Mouse (Mus musculus) hindbrain, embryonic 15.5 days (tissue): ENCODE data around the gene Skida1. TPM values are rescaled to one million over a fixed set of nuclear protein-coding genes. Genes with fewer than 3 reads are reported as not detected.

Experiments
- ATAC-seq: fragments of 200-750 bp; cut with Nextera tagmentation; 2 replicates; pipeline ENCODE4 v1.8.0; 2017; ENCODE audit warnings: low read depth, moderate number of reproducible peaks, moderate TSS enrichment; ENCODE audit not compliant: low FRiP score
- H3K27ac ChIP-seq: fragments of 300-500 bp; sonication (generic); replicated peaks from 2 replicates; pipeline ENCODE4 v1.5.1; 2015; ENCODE audit warnings: mild to moderate bottlenecking, inconsistent platforms
- H3K27me3 ChIP-seq: fragments of 300-500 bp; sonication (generic); 2 replicates; pipeline ENCODE4 v1.6.1; 2015; ENCODE audit warnings: control low read depth, inconsistent platforms
- H3K36me3 ChIP-seq: fragments of 300-500 bp; sonication (generic); 2 replicates; pipeline ENCODE4 v1.6.1; 2015; ENCODE audit warnings: control low read depth, inconsistent platforms
- H3K4me1 ChIP-seq: fragments of 300-500 bp; sonication (generic); replicated peaks from 2 replicates; pipeline ENCODE4 v1.6.1; 2015; ENCODE audit warnings: control low read depth, inconsistent platforms
- H3K4me2 ChIP-seq: fragments of 300-500 bp; sonication (generic); 2 replicates; pipeline ENCODE4 v1.6.1; 2015; ENCODE audit warnings: moderate library complexity, mild to moderate bottlenecking, inconsistent platforms
- H3K4me3 ChIP-seq: fragments of 300-500 bp; sonication (generic); 2 replicates; pipeline ENCODE4 v1.5.1; 2015; ENCODE audit warnings: mild to moderate bottlenecking, inconsistent platforms
- H3K9ac ChIP-seq: fragments of 300-500 bp; sonication (generic); 2 replicates; pipeline ENCODE4 v1.6.1; 2015; ENCODE audit warnings: inconsistent platforms
- H3K9me3 ChIP-seq: fragments of 300-500 bp; sonication (generic); 2 replicates; pipeline ENCODE4 v1.6.1; 2016; ENCODE audit warnings: control low read depth, inconsistent platforms
- WGBS: fragments of 180-500 bp; shearing (Covaris S2); methylation state at CpG from one replicate; pipeline ENCODE4 v1.1.7; 2015; 5-methylcytosine and 5-hydroxymethylcytosine counted together
- polyA plus RNA-seq: library from polyadenylated mRNA; unstranded; fragments of >200 nt; fragmentation: Nextera tagmentation; extraction: Ambion mirVana; gene quantifications from 2 replicates; pipeline ENCODE4 v1.2.1, GENCODE M21; 2015

Skida1 gene
- polyA plus RNA-seq, 1 experiment from 2014 or later = 6.5 TPM

GRCm38 (mm10) chr2:18053243-18053950 lies 4.5 kb upstream of the Skida1 start:
- Histone ChIP-seq H3K9ac (no peak overlapping the region), H3K4me2 (no peak overlapping the region), H3K4me1 (peaks cover 42% of the 10 kb centered on the region), H3K36me3 (no peaks in the 10 kb centered on the region), H3K4me3 (no peak overlapping the region), H3K27ac (no peak overlapping the region), H3K9me3 (no peaks in the 10 kb centered on the region), H3K27me3 (no peaks in the 10 kb centered on the region)
- 48% methylated on average over 1 of the region's 1 CpGs for WGBS
- ATAC-seq = no peak

- Histone ChIP-seq H3K4me2 (no peak overlapping the region), H3K36me3 (no peaks in the 10 kb centered on the region), H3K9ac (no peak overlapping the region), H3K27ac (no peak overlapping the region), H3K9me3 (no peaks in the 10 kb centered on the region), H3K4me1 (peaks cover 38% of the 10 kb centered on the region), H3K27me3 (no peaks in the 10 kb centered on the region), H3K4me3 (no peak overlapping the region)
- no peak for ATAC-seq
- 65% methylated on average over 3 of the region's 3 CpGs for WGBS
Measured at GRCm38 (mm10) chr2:18052581-18052980, 3.7 kb upstream of the Skida1 start.

DNA sequence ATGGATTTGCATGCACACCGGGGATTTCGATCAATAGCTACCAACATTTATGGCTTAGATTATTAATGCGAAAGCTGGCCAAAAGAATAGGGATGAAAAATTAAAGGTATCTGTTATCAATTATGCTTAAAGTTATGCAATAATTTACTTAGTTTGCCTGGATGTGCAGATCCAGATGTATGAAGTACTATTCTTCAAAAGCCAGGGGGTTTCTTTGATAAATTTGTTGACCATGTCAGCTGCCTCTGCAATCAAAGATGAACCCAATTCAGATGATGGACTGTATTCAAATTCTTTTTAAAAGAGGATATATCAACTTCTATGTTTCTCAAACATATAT lies 3.0 kb upstream of the Skida1 start:
- Histone ChIP-seq H3K4me3 (no peak overlapping the region), H3K9me3 (no peaks in the 10 kb centered on the region), H3K4me2 (peak overlapping the region; percentile 90; the same call in 1 of the 2 replicates), H3K9ac (no peak overlapping the region), H3K27ac (no peak overlapping the region), H3K4me1 (peaks cover 38% of the 10 kb centered on the region), H3K27me3 (no peaks in the 10 kb centered on the region), H3K36me3 (no peaks in the 10 kb centered on the region)
- WGBS = 33% methylated on average over 3 of the region's 3 CpGs
- no peak for ATAC-seq

GRCm38 (mm10) chr2:18051026-18051830 lies 2.4 kb upstream of the Skida1 start:
- no peak overlapping the region for H3K4me3 ChIP-seq
- ATAC-seq = no peak
- WGBS = 16% methylated on average over 11 of the region's 11 CpGs

GRCm38 (mm10) chr2:18050541-18050985 lies 1.7 kb upstream of the Skida1 start:
- 7% methylated on average over 10 of the region's 10 CpGs for WGBS
- Histone ChIP-seq H3K27ac (peak overlapping the region; percentile 58), H3K4me1 (peaks cover 33% of the 10 kb centered on the region), H3K27me3 (no peaks in the 10 kb centered on the region), H3K36me3 (no peaks in the 10 kb centered on the region), H3K9ac (peak overlapping the region; percentile 16; the same call in 1 of the 2 replicates), H3K4me3 (peak overlapping the region; percentile 14; the same call in 1 of the 2 replicates), H3K9me3 (no peaks in the 10 kb centered on the region), H3K4me2 (peak overlapping the region; percentile 90)
- no peak for ATAC-seq

More at GRCm38 (mm10) chr2:18051026-18051830, 2.4 kb upstream of the Skida1 start:
- Histone ChIP-seq H3K27ac (peak overlapping the region; percentile 58), H3K9ac (no peak overlapping the region), H3K4me1 (peaks cover 38% of the 10 kb centered on the region), H3K4me2 (peak overlapping the region; percentile 90), H3K9me3 (no peaks in the 10 kb centered on the region), H3K36me3 (no peaks in the 10 kb centered on the region), H3K27me3 (no peaks in the 10 kb centered on the region)

GRCm38 (mm10) chr2:18050018-18050417 lies 1.2 kb upstream of the Skida1 start:
- 16% methylated on average over 2 of the region's 2 CpGs for WGBS
- ATAC-seq = no peak
- Histone ChIP-seq H3K27me3 (no peaks in the 10 kb centered on the region), H3K9me3 (no peaks in the 10 kb centered on the region), H3K4me1 (peaks cover 32% of the 10 kb centered on the region), H3K9ac (peak overlapping the region; percentile 99), H3K36me3 (no peaks in the 10 kb centered on the region), H3K4me3 (peak overlapping the region; percentile 90; the same call in 1 of the 2 replicates), H3K27ac (peak overlapping the region; percentile 100), H3K4me2 (peak overlapping the region; percentile 90)

- WGBS = 4% methylated on average over 11 of the region's 11 CpGs
- Histone ChIP-seq H3K36me3 (no peaks in the 10 kb centered on the region), H3K4me2 (peak overlapping the region; percentile 90), H3K4me1 (peaks cover 35% of the 10 kb centered on the region), H3K27ac (peak overlapping the region; percentile 100), H3K9ac (peak overlapping the region; percentile 99), H3K9me3 (no peaks in the 10 kb centered on the region), H3K4me3 (peak overlapping the region; percentile 90), H3K27me3 (no peaks in the 10 kb centered on the region)
- ATAC-seq = no peak
Measured at GRCm38 (mm10) chr2:18049279-18049821, 499 bp upstream of the Skida1 start.

DNA sequence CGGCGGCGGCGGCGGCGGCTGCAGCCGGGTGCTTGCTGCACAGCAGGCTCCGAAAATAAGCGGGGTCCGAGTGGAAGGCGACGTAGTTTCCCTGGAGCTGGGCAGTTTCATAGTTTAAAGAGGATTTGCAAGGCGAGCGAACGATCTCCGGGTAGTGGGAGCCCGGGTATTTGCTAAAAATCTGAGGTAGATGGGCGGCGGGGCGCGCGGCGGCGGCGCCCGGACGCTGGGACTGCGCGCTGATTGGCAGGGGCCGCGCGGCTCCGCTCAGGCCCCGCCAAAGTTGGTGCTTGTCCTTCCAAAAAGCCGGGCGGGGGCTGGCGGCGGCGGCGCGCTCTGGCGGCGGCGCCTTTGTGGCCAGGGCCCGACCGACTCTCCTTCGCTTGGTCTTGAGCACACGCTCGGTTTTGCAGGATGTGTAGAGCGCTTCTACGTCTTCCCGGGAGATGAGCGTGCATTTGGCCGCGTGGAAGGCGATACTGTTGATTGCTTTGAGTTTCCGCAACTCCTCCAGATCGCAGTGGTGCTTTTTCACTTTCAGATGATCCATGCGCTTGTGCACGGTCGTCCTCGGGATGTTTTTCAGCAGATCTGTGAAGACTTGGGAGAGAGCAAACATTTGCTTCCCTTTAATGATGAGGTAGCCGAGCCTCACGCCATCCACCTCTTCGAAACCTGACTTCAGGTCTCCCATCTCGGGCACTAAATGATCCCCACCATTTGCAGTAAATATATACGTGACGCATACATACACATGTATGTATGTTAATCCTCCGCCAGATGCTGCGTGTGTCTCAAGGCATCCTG lies 1.0 kb downstream of the Skida1 start:
- no peaks in the 10 kb centered on the region for H3K36me3 ChIP-seq
- H3K4me3 ChIP-seq = peak overlapping the region; percentile 90
- no peaks in the 10 kb centered on the region for H3K27me3 ChIP-seq
- peak overlapping the region; percentile 99 for H3K9ac ChIP-seq
- WGBS = under 1% methylated on average over 70 of the region's 70 CpGs
- H3K27ac ChIP-seq = peak overlapping the region; percentile 100
- peak overlapping the region; percentile 90 for H3K4me2 ChIP-seq
- H3K4me1 ChIP-seq = peaks cover 43% of the 10 kb centered on the region
- ATAC-seq = peak; percentile 72
- H3K9me3 ChIP-seq = no peaks in the 10 kb centered on the region

DNA sequence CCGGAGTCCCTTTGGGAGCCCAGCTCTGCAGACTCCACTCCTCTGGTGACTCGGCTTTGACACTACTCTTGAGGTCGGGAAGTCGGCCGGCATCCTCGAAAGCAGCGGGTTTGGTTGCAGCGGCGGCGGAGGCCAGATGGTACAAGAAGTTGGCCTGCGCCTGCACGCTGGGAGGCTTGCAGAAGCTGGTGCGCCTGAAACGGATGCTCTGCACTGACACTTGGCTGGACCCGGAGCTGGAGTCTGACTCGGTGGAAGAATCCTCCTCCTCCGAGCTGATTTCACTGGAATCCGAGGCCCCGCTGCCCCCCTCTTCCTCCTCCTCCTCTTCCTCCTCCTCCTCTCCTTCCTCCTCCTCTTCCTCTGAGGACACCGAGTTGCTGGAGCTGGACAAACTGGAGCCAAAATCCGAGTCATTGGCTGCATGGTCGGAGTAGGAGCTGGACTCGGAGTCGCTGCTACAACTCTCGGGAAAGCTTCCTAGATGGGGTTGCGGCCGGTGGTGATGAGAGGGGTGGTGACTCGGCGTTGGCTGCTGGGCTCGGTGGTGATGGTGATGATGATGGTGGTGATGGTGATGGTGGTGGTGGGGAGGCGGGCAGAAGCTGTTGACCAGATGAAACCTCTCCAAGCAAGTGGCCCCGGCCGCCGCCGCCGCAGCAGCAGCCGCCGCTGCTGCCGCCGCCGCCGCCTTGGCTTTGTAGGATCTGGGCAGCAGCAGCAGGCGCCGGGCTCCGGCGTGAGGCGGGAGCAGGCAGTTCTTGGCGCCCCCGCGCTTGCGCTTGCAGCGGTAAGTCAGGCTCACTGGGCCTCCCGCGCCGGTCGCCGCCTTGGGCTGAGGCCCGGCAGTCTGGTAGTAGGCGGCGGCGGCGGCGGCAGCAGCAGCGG lies 1.8 kb downstream of the Skida1 start:
- ATAC-seq = peak; percentile 2

DNA sequence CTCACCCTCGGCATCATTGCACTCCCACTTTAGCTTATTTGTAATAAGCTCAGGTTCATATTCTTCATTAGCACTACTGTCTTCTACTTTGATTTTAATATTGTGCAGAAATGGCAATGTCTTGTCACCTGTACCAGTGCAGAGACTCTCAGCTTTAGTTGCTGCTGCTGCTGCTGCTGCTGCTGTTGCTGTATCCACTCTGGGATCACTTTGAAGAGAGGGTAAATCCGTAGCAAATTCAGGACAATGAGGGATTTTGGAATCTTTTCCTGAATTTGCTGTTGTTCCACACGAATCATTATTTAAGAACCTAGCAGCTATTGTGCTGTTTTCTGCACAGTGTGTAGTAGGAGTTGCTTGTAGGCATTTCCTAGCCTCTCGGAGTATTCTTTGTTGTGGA lies 2.7 kb downstream of the Skida1 start:
- peak overlapping the region; percentile 90 for H3K4me2 ChIP-seq
- H3K27me3 ChIP-seq = no peaks in the 10 kb centered on the region
- no peaks in the 10 kb centered on the region for H3K36me3 ChIP-seq
- H3K9me3 ChIP-seq = no peaks in the 10 kb centered on the region
- peak overlapping the region; percentile 100 for H3K27ac ChIP-seq
- H3K4me1 ChIP-seq = peaks cover 51% of the 10 kb centered on the region
- no peak for ATAC-seq
- 1% methylated on average over 4 of the region's 4 CpGs for WGBS
- H3K9ac ChIP-seq = peak overlapping the region; percentile 99
- peak overlapping the region; percentile 90 for H3K4me3 ChIP-seq

More for the DNA sequence above, 1.8 kb downstream of the Skida1 start:
- Histone ChIP-seq H3K4me3 (peak overlapping the region; percentile 90), H3K9me3 (no peaks in the 10 kb centered on the region), H3K27ac (peak overlapping the region; percentile 100), H3K27me3 (no peaks in the 10 kb centered on the region), H3K36me3 (no peaks in the 10 kb centered on the region), H3K4me2 (peak overlapping the region; percentile 90), H3K9ac (peak overlapping the region; percentile 99), H3K4me1 (peaks cover 51% of the 10 kb centered on the region)
- under 1% methylated on average over 64 of the region's 64 CpGs for WGBS

GRCm38 (mm10) chr2:18045781-18046181 lies 3.1 kb downstream of the Skida1 start:
- Histone ChIP-seq H3K27me3 (no peaks in the 10 kb centered on the region), H3K27ac (peak overlapping the region; percentile 100), H3K36me3 (no peaks in the 10 kb centered on the region), H3K4me2 (peak overlapping the region; percentile 90), H3K9me3 (no peaks in the 10 kb centered on the region), H3K9ac (peak overlapping the region; percentile 99), H3K4me3 (peak overlapping the region; percentile 90), H3K4me1 (peaks cover 53% of the 10 kb centered on the region)
- no peak for ATAC-seq
- WGBS = 4% methylated on average over 6 of the region's 6 CpGs
